Mouse (Mus musculus) embryonic facial prominence, embryonic 12.5 days (tissue): ENCODE results near the gene Intu. TPM values are rescaled to one million over a fixed set of nuclear protein-coding genes. Genes with fewer than 3 reads are reported as not detected.

Source experiments
- ATAC-seq: fragments of 200-750 bp; cut with Nextera tagmentation; 2 replicates; pipeline ENCODE4 v1.8.0; 2017; ENCODE audit not compliant: insufficient number of reproducible peaks, insufficient read depth, low FRiP score, low TSS enrichment
- H3K27ac ChIP-seq: fragments of 300-500 bp; sonication (generic); 2 replicates; pipeline ENCODE4 v1.5.1; 2016; ENCODE audit warnings: mild to moderate bottlenecking
- H3K27me3 ChIP-seq: fragments of 300-500 bp; sonication (generic); 2 replicates; pipeline ENCODE4 v1.6.1; 2016; ENCODE audit warnings: mild to moderate bottlenecking, moderate library complexity
- H3K36me3 ChIP-seq: fragments of 300-500 bp; sonication (generic); 2 replicates; pipeline ENCODE4 v1.6.1; 2016; ENCODE audit warnings: mild to moderate bottlenecking
- H3K4me1 ChIP-seq: fragments of 300-500 bp; sonication (generic); 2 replicates; pipeline ENCODE4 v1.6.1; 2016
- H3K4me2 ChIP-seq: fragments of 300-500 bp; sonication (generic); replicated peaks from 2 replicates; pipeline ENCODE4 v1.6.1; 2016; ENCODE audit warnings: mild to moderate bottlenecking, moderate library complexity
- H3K4me3 ChIP-seq: fragments of 300-500 bp; sonication (generic); 2 replicates; pipeline ENCODE4 v1.5.1; 2016; ENCODE audit warnings: mild to moderate bottlenecking
- H3K9ac ChIP-seq: fragments of 300-500 bp; sonication (generic); 2 replicates; pipeline ENCODE4 v1.6.1; 2016; ENCODE audit warnings: mild to moderate bottlenecking, moderate library complexity
- H3K9me3 ChIP-seq: fragments of 300-500 bp; sonication (generic); 2 replicates; pipeline ENCODE4 v1.6.1; 2016; ENCODE audit warnings: mild to moderate bottlenecking, moderate library complexity
- WGBS: fragments of 180-500 bp; shearing (Covaris S2); methylation state at CpG from one replicate; pipeline ENCODE4 v1.1.7; 2016; 5-methylcytosine and 5-hydroxymethylcytosine counted together
- polyA plus RNA-seq: library from polyadenylated mRNA; unstranded; fragments of >200 nt; fragmentation: Nextera tagmentation; extraction: Ambion mirVana; gene quantifications from 2 replicates; pipeline ENCODE4 v1.2.1, GENCODE M21; 2016

Intu gene
- polyA plus RNA-seq, 1 experiment from 2014 or later: 4.1 TPM

GRCm38 (mm10) chr3:40666861-40667719, 136.0 kb downstream of the Intu start:
- ATAC-seq: no peak
- Histone ChIP-seq H3K4me2 (no peak overlapping the region), H3K4me1 (no peaks in the 10 kb centered on the region), H3K4me3 (no peak overlapping the region), H3K27ac (no peak overlapping the region), H3K9ac (no peak overlapping the region), H3K36me3 (peaks cover 15% of the 10 kb centered on the region), H3K27me3 (no peaks in the 10 kb centered on the region), H3K9me3 (no peaks in the 10 kb centered on the region)
- WGBS: 83% methylated on average over 8 of the region's 8 CpGs

- H3K4me3 ChIP-seq: no peak overlapping the region
- 76% methylated on average over 6 of the region's 6 CpGs for WGBS
- no peaks in the 10 kb centered on the region for H3K9me3 ChIP-seq
- H3K9ac ChIP-seq: no peak overlapping the region
- no peak overlapping the region for H3K27ac ChIP-seq
- ATAC-seq: no peak
- H3K4me1 ChIP-seq: no peaks in the 10 kb centered on the region
- no peak overlapping the region for H3K4me2 ChIP-seq
- no peaks in the 10 kb centered on the region for H3K27me3 ChIP-seq
- peaks cover 11% of the 10 kb centered on the region for H3K36me3 ChIP-seq
These were observed 137.8 kb downstream of the Intu start for GRCm38 (mm10) chr3:40668889-40669288.

GRCm38 (mm10) chr3:40669395-40669794, 138.3 kb downstream of the Intu start:
- no peaks in the 10 kb centered on the region for H3K27me3 ChIP-seq
- H3K4me1 ChIP-seq: no peaks in the 10 kb centered on the region
- 84% methylated on average over 3 of the region's 3 CpGs for WGBS
- H3K27ac ChIP-seq: no peak overlapping the region
- H3K9me3 ChIP-seq: no peaks in the 10 kb centered on the region
- no peak overlapping the region for H3K4me2 ChIP-seq
- no peak for ATAC-seq
- H3K36me3 ChIP-seq: peaks cover 11% of the 10 kb centered on the region
- no peak overlapping the region for H3K4me3 ChIP-seq
- H3K9ac ChIP-seq: no peak overlapping the region

DNA sequence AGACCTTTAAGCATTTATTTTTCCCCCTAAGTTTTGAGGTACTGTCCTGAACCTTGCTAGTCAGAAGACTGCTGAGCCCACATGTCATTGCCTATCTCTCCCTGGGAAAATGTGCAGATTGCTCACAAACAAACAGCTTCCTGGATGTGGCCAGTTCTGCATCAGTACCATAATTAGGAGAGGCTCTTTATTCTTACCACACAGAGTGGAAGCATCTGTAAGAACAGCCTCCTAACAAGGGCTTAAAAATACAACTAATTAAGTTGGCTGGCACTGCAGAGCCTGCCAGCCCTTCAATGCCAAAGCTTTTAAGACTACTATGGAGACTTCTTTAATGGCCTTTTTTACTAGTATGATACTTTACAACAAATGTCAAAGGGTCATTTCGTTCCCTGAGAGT, 142.4 kb downstream of the Intu start:
- WGBS: 61% methylated on average over 1 of the region's 1 CpGs
- Histone ChIP-seq H3K36me3 (0 out of 2 replicates have a peak, but pooled peaks cover 3% of the 10 kb centered on the region), H3K27ac (no peak overlapping the region), H3K4me1 (no peaks in the 10 kb centered on the region), H3K4me2 (no peak overlapping the region), H3K9ac (no peak overlapping the region), H3K27me3 (no peaks in the 10 kb centered on the region), H3K4me3 (no peak overlapping the region), H3K9me3 (no peaks in the 10 kb centered on the region)
- ATAC-seq: no peak

DNA sequence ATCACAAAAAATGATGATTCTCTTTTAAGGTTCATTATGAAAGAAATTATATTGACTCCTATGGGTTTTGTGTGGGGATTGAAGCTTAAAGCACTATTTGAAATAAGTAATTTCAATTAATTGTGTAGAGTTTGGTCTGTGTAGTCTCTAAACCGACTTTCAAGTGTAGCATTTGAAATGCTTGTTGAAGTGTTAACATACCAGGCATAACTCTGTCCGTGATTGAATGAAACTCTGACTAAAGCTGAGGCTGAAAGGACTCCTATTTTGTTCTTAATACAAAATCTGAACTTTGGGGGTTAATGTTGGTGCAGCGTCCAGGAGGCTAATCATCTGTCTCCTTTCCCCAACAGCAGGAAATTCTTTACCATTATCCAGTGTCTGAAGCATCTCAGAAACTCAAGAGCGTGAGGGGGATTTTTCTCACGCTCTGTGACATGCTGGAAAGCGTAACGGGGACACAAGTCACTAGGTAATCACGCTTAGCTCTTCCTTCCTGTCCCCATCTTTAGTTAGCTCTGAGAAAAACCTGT, 143.9 kb downstream of the Intu start:
- no peak for ATAC-seq
- WGBS: 31% methylated on average over 8 of the region's 8 CpGs
- Histone ChIP-seq H3K9ac (no peak overlapping the region), H3K9me3 (no peaks in the 10 kb centered on the region), H3K4me2 (no peak overlapping the region), H3K27me3 (no peaks in the 10 kb centered on the region), H3K27ac (no peak overlapping the region), H3K36me3 (0 out of 2 replicates have a peak, but pooled peaks cover 3% of the 10 kb centered on the region), H3K4me1 (no peaks in the 10 kb centered on the region), H3K4me3 (no peak overlapping the region)

- H3K27ac ChIP-seq: no peak overlapping the region
- WGBS: 36% methylated on average over 1 of the region's 1 CpGs
- no peaks in the 10 kb centered on the region for H3K27me3 ChIP-seq
- no peak overlapping the region for H3K4me2 ChIP-seq
- no peak for ATAC-seq
- H3K9me3 ChIP-seq: no peaks in the 10 kb centered on the region
- no peaks in the 10 kb centered on the region for H3K4me1 ChIP-seq
- no peak overlapping the region for H3K9ac ChIP-seq
- no peak overlapping the region for H3K4me3 ChIP-seq
- H3K36me3 ChIP-seq: no peaks in the 10 kb centered on the region
These were observed 147.8 kb downstream of the Intu start for GRCm38 (mm10) chr3:40678856-40679255.

DNA sequence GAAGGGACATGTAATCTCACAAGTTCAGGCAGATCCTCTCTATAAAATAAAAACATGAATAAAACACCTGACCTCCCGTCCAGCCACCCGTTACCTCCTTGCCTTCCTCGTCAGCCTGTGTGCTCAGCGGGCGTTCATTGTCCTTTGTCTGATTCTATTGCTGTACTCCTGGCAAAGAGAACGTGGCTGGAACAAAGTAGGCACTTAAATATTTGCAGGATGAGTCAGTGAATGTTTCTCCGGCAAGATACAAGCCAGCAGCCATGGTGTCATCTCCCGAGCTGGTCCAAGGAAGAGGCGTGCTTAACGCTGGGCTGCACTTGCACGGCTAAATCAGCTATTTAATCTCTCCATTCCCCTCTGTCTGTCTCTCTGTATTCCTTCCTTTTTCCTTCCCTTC, 151.3 kb downstream of the Intu start:
- H3K36me3 ChIP-seq: no peaks in the 10 kb centered on the region
- no peaks in the 10 kb centered on the region for H3K27me3 ChIP-seq
- H3K9ac ChIP-seq: no peak overlapping the region
- ATAC-seq: no peak
- no peak overlapping the region for H3K4me3 ChIP-seq
- no peak overlapping the region for H3K4me2 ChIP-seq
- H3K9me3 ChIP-seq: no peaks in the 10 kb centered on the region
- H3K4me1 ChIP-seq: peaks cover 10% of the 10 kb centered on the region
- 68% methylated on average over 11 of the region's 11 CpGs for WGBS
- no peak overlapping the region for H3K27ac ChIP-seq

DNA sequence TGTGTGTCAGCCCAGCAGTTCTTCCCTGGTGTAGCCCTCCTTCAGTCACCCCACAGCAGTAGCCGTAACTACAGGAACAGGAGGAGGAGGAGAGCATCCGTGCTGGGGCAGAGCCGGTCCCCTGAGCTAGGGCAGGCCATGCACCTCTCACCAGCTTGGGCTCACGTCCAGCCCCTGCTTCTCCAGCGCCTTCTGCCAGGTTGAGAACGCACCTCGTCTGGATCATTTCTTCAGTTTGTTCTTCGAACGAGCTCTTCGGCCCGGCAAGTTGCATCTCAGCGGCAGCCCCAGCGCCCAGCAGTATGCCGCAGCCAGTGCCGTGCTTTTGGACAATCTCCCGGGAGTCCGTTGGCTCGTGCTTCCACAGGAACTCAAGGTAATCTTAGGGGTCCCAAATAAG, 152.1 kb downstream of the Intu start:
- H3K27ac ChIP-seq: no peak overlapping the region
- peaks cover 10% of the 10 kb centered on the region for H3K4me1 ChIP-seq
- WGBS: 89% methylated on average over 18 of the region's 18 CpGs
- no peaks in the 10 kb centered on the region for H3K36me3 ChIP-seq
- no peaks in the 10 kb centered on the region for H3K9me3 ChIP-seq
- no peak overlapping the region for H3K4me3 ChIP-seq
- H3K27me3 ChIP-seq: no peaks in the 10 kb centered on the region
- no peak overlapping the region for H3K4me2 ChIP-seq
- no peak overlapping the region for H3K9ac ChIP-seq
- ATAC-seq: no peak

- ATAC-seq: peak; percentile 52; the same call in 1 of the 2 replicates
- H3K4me3 ChIP-seq: no peak overlapping the region
- no peak overlapping the region for H3K9ac ChIP-seq
- H3K27me3 ChIP-seq: no peaks in the 10 kb centered on the region
- H3K9me3 ChIP-seq: no peaks in the 10 kb centered on the region
- peaks cover 10% of the 10 kb centered on the region for H3K4me1 ChIP-seq
- 7% methylated on average over 3 of the region's 3 CpGs for WGBS
- no peaks in the 10 kb centered on the region for H3K36me3 ChIP-seq
- H3K4me2 ChIP-seq: no peak overlapping the region
- H3K27ac ChIP-seq: no peak overlapping the region
These were observed 154.9 kb downstream of the Intu start for GRCm38 (mm10) chr3:40685855-40686515.

DNA sequence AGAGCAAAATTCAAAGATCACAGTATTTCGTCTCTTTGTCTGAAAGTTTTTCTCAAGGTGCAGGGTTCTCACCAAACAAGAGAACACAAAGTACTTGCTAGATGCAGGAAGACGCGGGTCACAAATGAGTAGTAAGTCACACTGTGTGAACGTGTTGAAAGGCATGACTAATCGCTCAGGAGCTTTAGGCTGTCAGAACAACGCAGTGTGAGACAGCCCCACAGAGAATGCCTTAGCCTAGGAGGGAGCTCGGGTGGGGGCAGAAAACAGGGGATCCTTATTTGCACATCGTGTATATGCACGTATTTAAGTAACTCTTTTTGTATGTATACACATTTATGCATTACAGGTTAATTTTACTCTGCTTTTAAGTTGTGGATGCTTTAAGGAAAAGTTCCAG, 155.8 kb downstream of the Intu start:
- Histone ChIP-seq H3K27me3 (no peaks in the 10 kb centered on the region), H3K4me1 (peaks cover 10% of the 10 kb centered on the region), H3K27ac (no peak overlapping the region), H3K4me2 (no peak overlapping the region), H3K9me3 (no peaks in the 10 kb centered on the region), H3K36me3 (no peaks in the 10 kb centered on the region), H3K4me3 (no peak overlapping the region), H3K9ac (no peak overlapping the region)
- WGBS: 16% methylated on average over 9 of the region's 9 CpGs
- no peak for ATAC-seq

GRCm38 (mm10) chr3:40687588-40687987, 156.5 kb downstream of the Intu start:
- no peak overlapping the region for H3K9ac ChIP-seq
- no peak overlapping the region for H3K4me3 ChIP-seq
- H3K9me3 ChIP-seq: no peaks in the 10 kb centered on the region
- 52% methylated on average over 3 of the region's 3 CpGs for WGBS
- H3K36me3 ChIP-seq: no peaks in the 10 kb centered on the region
- peaks cover 10% of the 10 kb centered on the region for H3K4me1 ChIP-seq
- no peak overlapping the region for H3K4me2 ChIP-seq
- no peaks in the 10 kb centered on the region for H3K27me3 ChIP-seq
- no peak overlapping the region for H3K27ac ChIP-seq
- ATAC-seq: no peak

DNA sequence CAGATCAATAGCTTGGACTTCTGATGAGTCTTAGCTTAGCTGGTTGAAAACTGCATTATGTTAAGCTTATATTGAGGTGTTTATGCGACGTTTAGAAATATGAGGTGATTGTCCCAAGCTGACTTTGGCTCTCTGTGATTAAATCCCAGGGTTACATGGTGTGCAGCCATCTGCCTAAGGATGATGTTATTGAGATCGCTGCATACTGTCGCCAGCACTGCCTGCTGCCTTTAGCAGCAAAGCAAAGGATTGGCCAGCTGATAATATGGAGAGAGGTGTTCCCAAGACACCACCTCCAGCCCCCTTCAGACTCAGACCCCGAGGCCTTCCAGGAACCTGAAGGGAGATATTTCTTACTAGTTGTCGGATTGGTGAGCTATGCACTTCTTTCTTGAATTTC, 160.5 kb downstream of the Intu start:
- ATAC-seq: no peak
- Histone ChIP-seq H3K4me2 (no peak overlapping the region), H3K9me3 (no peaks in the 10 kb centered on the region), H3K4me3 (no peak overlapping the region), H3K9ac (no peak overlapping the region), H3K4me1 (no peaks in the 10 kb centered on the region), H3K27me3 (no peaks in the 10 kb centered on the region), H3K27ac (no peak overlapping the region), H3K36me3 (no peaks in the 10 kb centered on the region)
- 93% methylated on average over 6 of the region's 6 CpGs for WGBS
